Mouse (Mus musculus): ENCODE results near the gene Rrp15. TPM values are rescaled to one million over a fixed set of nuclear protein-coding genes. Genes with fewer than 3 reads are reported as not detected.

Rrp15 gene
- polyA plus RNA-seq, 1 experiment: 31.3 TPM

DNA sequence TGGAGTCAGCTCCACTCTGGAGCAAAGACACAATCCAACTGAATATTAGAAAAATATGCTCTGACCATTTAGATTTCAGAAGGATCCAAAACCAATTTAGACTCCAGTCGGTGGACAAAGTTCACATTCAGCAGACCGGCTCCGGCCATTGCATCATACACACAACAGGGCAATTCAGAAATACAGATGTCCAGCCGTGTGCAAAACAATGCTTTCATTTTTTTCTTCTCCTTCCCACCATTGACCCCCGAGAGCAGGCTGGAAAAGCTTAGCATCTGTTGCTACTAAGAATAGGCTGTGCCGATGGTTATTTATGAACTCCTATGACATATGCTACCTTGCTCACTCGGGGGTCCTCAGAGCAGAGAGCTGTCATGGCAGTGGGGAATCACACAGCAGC lies 66.6 kb downstream of the Rrp15 start:
- Histone ChIP-seq H3K4me1 (ENCODE audit: control insufficient read depth, insufficient read depth, low read length) (peaks cover 3% of the 10 kb centered on the region), H3K4me3 (ENCODE audit: insufficient read depth, low read length) (no peak overlapping the region), H3K27ac (ENCODE audit: insufficient read depth, low read length) (no peak overlapping the region)
- TF ChIP-seq CTCF (IDR thresholded peaks at IDR 0.05; ENCODE audit: borderline replicate concordance, insufficient read depth, low read length) (no peak), POLR2A (IDR thresholded peaks at IDR 0.05; ENCODE audit: low read depth, low read length) (no peak)

DNA sequence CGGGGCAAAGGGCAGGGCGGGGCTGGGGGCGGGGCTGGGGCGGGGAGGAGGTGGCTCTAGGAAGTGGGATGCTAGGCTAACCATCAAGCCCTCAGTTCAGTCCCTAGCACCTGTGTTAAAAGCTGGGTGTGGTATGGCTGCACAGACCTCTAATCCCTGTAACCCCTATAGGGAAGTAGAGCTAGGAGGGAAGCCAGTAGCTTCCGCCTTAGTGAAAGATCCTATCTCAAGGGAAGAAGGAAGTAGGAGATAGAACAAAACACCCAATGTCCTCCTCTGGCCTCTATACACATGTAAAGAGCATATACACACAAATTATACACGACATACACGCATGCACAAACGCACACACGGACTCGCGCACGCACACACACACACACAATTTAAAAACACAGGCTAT lies 71.5 kb downstream of the Rrp15 start:
- H3K4me1 ChIP-seq (ENCODE audit: control insufficient read depth, insufficient read depth, low read length): peaks cover 15% of the 10 kb centered on the region
- TF ChIP-seq CTCF (IDR thresholded peaks at IDR 0.05; ENCODE audit: borderline replicate concordance, insufficient read depth, low read length) (no peak), POLR2A (IDR thresholded peaks at IDR 0.05; ENCODE audit: low read depth, low read length) (no peak)
- no peak overlapping the region for H3K27ac ChIP-seq (ENCODE audit: insufficient read depth, low read length)
- no peak overlapping the region for H3K4me3 ChIP-seq (ENCODE audit: insufficient read depth, low read length)

DNA sequence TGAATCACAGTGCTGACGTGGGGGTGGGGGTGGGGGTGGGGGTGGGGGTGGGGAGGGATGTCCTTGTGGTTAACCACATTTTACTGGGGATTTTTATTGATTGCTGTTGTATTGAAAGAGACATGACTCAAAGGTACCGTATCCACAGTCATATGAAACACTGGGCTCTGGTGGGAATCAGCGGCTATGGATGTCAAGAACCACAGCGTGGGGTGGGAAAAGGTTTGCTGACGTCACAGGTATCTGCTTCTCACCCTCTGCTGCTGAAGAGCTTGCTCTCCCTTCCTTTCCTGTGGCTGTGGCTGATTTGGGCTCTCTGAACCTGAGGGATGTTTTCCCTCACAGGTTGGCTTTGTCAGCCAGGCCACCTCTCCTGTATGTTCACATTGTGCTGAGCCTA lies 73.0 kb downstream of the Rrp15 start:
- H3K27ac ChIP-seq (ENCODE audit: insufficient read depth, low read length): no peak overlapping the region
- peaks cover 13% of the 10 kb centered on the region for H3K4me1 ChIP-seq (ENCODE audit: control insufficient read depth, insufficient read depth, low read length)

DNA sequence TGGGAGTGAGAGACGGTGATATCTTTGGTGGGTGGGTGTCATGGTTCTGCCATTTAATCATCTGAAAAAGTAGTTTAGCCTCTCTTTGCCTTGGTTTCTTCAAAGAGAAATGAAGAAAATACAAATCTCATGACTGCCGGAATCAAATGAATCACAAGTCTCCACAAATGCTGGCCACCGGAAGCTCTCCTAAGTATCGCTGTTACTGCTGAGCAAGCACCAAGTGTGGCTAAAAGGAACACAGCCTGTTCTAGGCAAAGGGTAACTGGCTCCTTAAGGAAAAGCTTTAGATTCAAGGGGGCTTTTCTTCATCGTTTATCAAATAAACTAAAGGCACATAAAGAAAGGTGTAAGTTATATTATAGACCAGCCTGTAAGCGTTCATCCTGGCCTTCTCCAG lies 73.9 kb downstream of the Rrp15 start:
- no peak overlapping the region for H3K4me3 ChIP-seq (ENCODE audit: insufficient read depth, low read length)
- no peak for TF ChIP-seq CTCF (IDR thresholded peaks at IDR 0.05; ENCODE audit: borderline replicate concordance, insufficient read depth, low read length)
- no peak for TF ChIP-seq POLR2A (IDR thresholded peaks at IDR 0.05; ENCODE audit: low read depth, low read length)
- H3K4me1 ChIP-seq (ENCODE audit: control insufficient read depth, insufficient read depth, low read length): peaks cover 12% of the 10 kb centered on the region
- peak overlapping the region; percentile 14; the same call in 1 of the 2 replicates for H3K27ac ChIP-seq (ENCODE audit: insufficient read depth, low read length)

More for the DNA sequence above, 73.0 kb downstream of the Rrp15 start:
- no peak overlapping the region for H3K4me3 ChIP-seq (ENCODE audit: insufficient read depth, low read length)
- TF ChIP-seq POLR2A (IDR thresholded peaks at IDR 0.05; ENCODE audit: low read depth, low read length) (no peak), CTCF (IDR thresholded peaks at IDR 0.05; ENCODE audit: borderline replicate concordance, insufficient read depth, low read length) (no peak)

DNA sequence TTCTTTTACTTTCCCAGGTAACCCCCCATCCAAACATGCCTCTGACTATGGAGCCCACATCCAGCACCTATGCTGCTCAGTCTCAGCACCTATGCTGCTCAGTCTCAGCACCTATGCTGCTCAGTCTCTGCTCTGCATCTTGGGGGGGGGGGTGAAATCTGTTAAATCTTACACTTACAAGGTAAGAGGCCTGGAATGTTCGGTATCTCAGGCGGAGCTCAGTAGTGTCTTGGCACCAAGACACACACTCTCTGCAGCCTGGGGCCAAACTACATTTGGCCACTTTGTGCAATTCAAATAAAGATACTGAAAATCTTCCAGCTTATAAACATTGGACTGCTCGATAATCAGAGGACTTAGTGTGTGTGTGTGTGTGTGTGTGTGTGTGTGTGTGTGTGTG lies 74.5 kb downstream of the Rrp15 start:
- H3K4me1 ChIP-seq (ENCODE audit: control insufficient read depth, insufficient read depth, low read length): peaks cover 12% of the 10 kb centered on the region
- TF ChIP-seq POLR2A (IDR thresholded peaks at IDR 0.05; ENCODE audit: low read depth, low read length) (no peak), CTCF (IDR thresholded peaks at IDR 0.05; ENCODE audit: borderline replicate concordance, insufficient read depth, low read length) (no peak)
- no peak overlapping the region for H3K4me3 ChIP-seq (ENCODE audit: insufficient read depth, low read length)
- no peak overlapping the region for H3K27ac ChIP-seq (ENCODE audit: insufficient read depth, low read length)

DNA sequence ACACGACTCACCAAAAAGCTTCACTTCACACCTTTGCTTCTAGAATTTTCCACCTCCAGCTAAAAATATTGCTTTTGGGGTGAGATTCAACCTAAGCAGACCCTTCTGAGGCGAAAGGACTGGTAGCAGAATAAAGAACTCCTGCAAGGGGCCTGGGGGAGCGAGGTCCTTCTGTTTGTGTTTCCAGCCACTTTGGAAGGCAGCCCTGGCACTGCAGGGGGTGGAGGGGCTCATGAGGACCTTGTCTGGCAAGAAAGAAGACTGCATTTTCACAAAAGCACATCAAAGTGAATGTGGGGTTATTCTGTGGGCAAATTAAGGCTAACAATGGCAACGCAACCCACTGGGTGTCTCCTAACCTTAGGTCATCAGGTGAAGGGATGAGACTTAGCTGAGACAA lies 76.0 kb downstream of the Rrp15 start:
- Histone ChIP-seq H3K4me1 (ENCODE audit: control insufficient read depth, insufficient read depth, low read length) (peaks cover 12% of the 10 kb centered on the region), H3K4me3 (ENCODE audit: insufficient read depth, low read length) (no peak overlapping the region), H3K27ac (ENCODE audit: insufficient read depth, low read length) (no peak overlapping the region)
- TF ChIP-seq POLR2A (IDR thresholded peaks at IDR 0.05; ENCODE audit: low read depth, low read length): no peak
- no peak for TF ChIP-seq CTCF (IDR thresholded peaks at IDR 0.05; ENCODE audit: borderline replicate concordance, insufficient read depth, low read length)

Other genes with a start within 250 kb of the Rrp15 start
- gene Tgfb2, start 43.4 kb downstream of the Rrp15 start, polyA plus RNA-seq (2011; ENCODE audit: insufficient read length, low read depth, missing spikeins): 41.7 and 43.9 TPM in 2 replicates
- gene D1Pas1, start 218.1 kb upstream of the Rrp15 start, polyA plus RNA-seq (2011; ENCODE audit: insufficient read length, low read depth, missing spikeins): 0.16 TPM in 1 of 2 replicates, not detected in the other